Mouse (Mus musculus) limb, embryonic 12.5 days (tissue): ENCODE measurements around the gene Stim1. TPM values are rescaled to one million over a fixed set of nuclear protein-coding genes. Genes with fewer than 3 reads are reported as not detected.

ENCODE experiments used
- ATAC-seq: fragments of 200-750 bp; cut with Nextera tagmentation; 2 replicates; pipeline ENCODE4 v1.8.0; 2017; ENCODE audit warnings: low read depth, moderate TSS enrichment; ENCODE audit not compliant: insufficient number of reproducible peaks, insufficient read depth, low FRiP score, low TSS enrichment
- H3K27ac ChIP-seq: fragments of 300-500 bp; sonication (generic); 2 replicates; pipeline ENCODE4 v1.5.1; 2016; ENCODE audit warnings: mild to moderate bottlenecking, moderate library complexity
- H3K27me3 ChIP-seq: fragments of 300-500 bp; sonication (generic); 2 replicates; pipeline ENCODE4 v1.6.1; 2016; ENCODE audit warnings: mild to moderate bottlenecking, moderate library complexity
- H3K36me3 ChIP-seq: fragments of 300-500 bp; sonication (generic); 2 replicates; pipeline ENCODE4 v1.6.1; 2016; ENCODE audit warnings: mild to moderate bottlenecking, moderate library complexity
- H3K4me1 ChIP-seq: fragments of 300-500 bp; sonication (generic); replicated peaks from 2 replicates; pipeline ENCODE4 v1.6.1; 2016
- H3K4me2 ChIP-seq: fragments of 300-500 bp; sonication (generic); 2 replicates; pipeline ENCODE4 v1.6.1; 2016; ENCODE audit warnings: mild to moderate bottlenecking, moderate library complexity
- H3K4me3 ChIP-seq: fragments of 300-500 bp; sonication (generic); replicated peaks from 2 replicates; pipeline ENCODE4 v1.5.1; 2016; ENCODE audit warnings: mild to moderate bottlenecking
- H3K9ac ChIP-seq: fragments of 300-500 bp; sonication (generic); replicated peaks from 2 replicates; pipeline ENCODE4 v1.6.1; 2016; ENCODE audit warnings: mild to moderate bottlenecking, moderate library complexity
- H3K9me3 ChIP-seq: fragments of 300-500 bp; sonication (generic); 2 replicates; pipeline ENCODE4 v1.6.1; 2016; ENCODE audit warnings: mild to moderate bottlenecking, moderate library complexity
- WGBS: fragments of 180-500 bp; shearing (Covaris S2); methylation state at CpG from one replicate; pipeline ENCODE4 v1.1.7; 2016; 5-methylcytosine and 5-hydroxymethylcytosine counted together
- polyA plus RNA-seq: library from polyadenylated mRNA; unstranded; fragments of >200 nt; fragmentation: Nextera tagmentation; extraction: Ambion mirVana; gene quantifications from 2 replicates; pipeline ENCODE4 v1.2.1, GENCODE M21; 2016

Gene Stim1
- polyA plus RNA-seq, 1 experiment from 2014 or later, result 17.7 TPM

GRCm38 (mm10) chr7:102266401-102267042, 1.1 kb upstream of the Stim1 start:
- H3K4me2 ChIP-seq, result peak overlapping the region; percentile 73; the same call in 1 of the 2 replicates
- H3K4me3 ChIP-seq, result peak overlapping the region; percentile 87; the same call in 1 of the 2 replicates
- peaks cover 8% of the 10 kb centered on the region for H3K4me1 ChIP-seq
- H3K27me3 ChIP-seq, result peaks cover 8% of the 10 kb centered on the region
- no peak overlapping the region; the same call in 1 of the 2 replicates for H3K9ac ChIP-seq
- no peaks in the 10 kb centered on the region for H3K9me3 ChIP-seq
- no peak overlapping the region for H3K27ac ChIP-seq
- H3K36me3 ChIP-seq, result no peaks in the 10 kb centered on the region
- WGBS, result 47% methylated on average over 14 of the region's 14 CpGs
- ATAC-seq, result peak; percentile 4; the same call in 1 of the 2 replicates

GRCm38 (mm10) chr7:102267113-102267579, 460 bp upstream of the Stim1 start:
- WGBS, result under 1% methylated on average over 34 of the region's 34 CpGs
- Histone ChIP-seq H3K9me3 (no peaks in the 10 kb centered on the region), H3K27ac (peak overlapping the region; percentile 66; the same call in 1 of the 2 replicates), H3K9ac (peak overlapping the region; percentile 70), H3K4me2 (peak overlapping the region; percentile 73), H3K27me3 (peaks cover 8% of the 10 kb centered on the region), H3K4me3 (peak overlapping the region; percentile 87), H3K4me1 (peaks cover 8% of the 10 kb centered on the region), H3K36me3 (no peaks in the 10 kb centered on the region)
- peak; percentile 90 for ATAC-seq

- Histone ChIP-seq H3K9me3 (no peaks in the 10 kb centered on the region), H3K27ac (no peak overlapping the region), H3K9ac (peak overlapping the region; percentile 70), H3K4me3 (peak overlapping the region; percentile 87), H3K4me2 (peak overlapping the region; percentile 73), H3K36me3 (no peaks in the 10 kb centered on the region), H3K4me1 (peaks cover 8% of the 10 kb centered on the region), H3K27me3 (peaks cover 8% of the 10 kb centered on the region)
- ATAC-seq, result no peak
- WGBS, result 7% methylated on average over 12 of the region's 12 CpGs
Observed at GRCm38 (mm10) chr7:102268395-102268748, 766 bp downstream of the Stim1 start.

- Histone ChIP-seq H3K27me3 (peaks cover 8% of the 10 kb centered on the region), H3K36me3 (no peaks in the 10 kb centered on the region), H3K4me3 (no peak overlapping the region), H3K4me1 (peaks cover 8% of the 10 kb centered on the region), H3K9ac (no peak overlapping the region), H3K4me2 (no peak overlapping the region), H3K27ac (no peak overlapping the region), H3K9me3 (no peaks in the 10 kb centered on the region)
- no peak for ATAC-seq
- 92% methylated on average over 3 of the region's 3 CpGs for WGBS
Observed at GRCm38 (mm10) chr7:102272422-102272948, 4.9 kb downstream of the Stim1 start.

GRCm38 (mm10) chr7:102281403-102281802, 13.8 kb downstream of the Stim1 start:
- Histone ChIP-seq H3K4me1 (no peaks in the 10 kb centered on the region), H3K9ac (no peak overlapping the region), H3K4me3 (no peak overlapping the region), H3K36me3 (no peaks in the 10 kb centered on the region), H3K9me3 (no peaks in the 10 kb centered on the region), H3K4me2 (no peak overlapping the region), H3K27ac (no peak overlapping the region), H3K27me3 (no peaks in the 10 kb centered on the region)
- no peak for ATAC-seq
- WGBS, result 85% methylated on average over 1 of the region's 1 CpGs

GRCm38 (mm10) chr7:102282261-102282660, 14.7 kb downstream of the Stim1 start:
- 79% methylated on average over 5 of the region's 5 CpGs for WGBS
- no peak for ATAC-seq
- Histone ChIP-seq H3K4me3 (no peak overlapping the region), H3K27ac (no peak overlapping the region), H3K9me3 (no peaks in the 10 kb centered on the region), H3K9ac (no peak overlapping the region), H3K4me2 (no peak overlapping the region), H3K27me3 (no peaks in the 10 kb centered on the region), H3K36me3 (no peaks in the 10 kb centered on the region), H3K4me1 (no peaks in the 10 kb centered on the region)

- Histone ChIP-seq H3K4me2 (no peak overlapping the region), H3K9me3 (no peaks in the 10 kb centered on the region), H3K9ac (no peak overlapping the region), H3K27ac (no peak overlapping the region), H3K4me1 (peaks cover 20% of the 10 kb centered on the region), H3K4me3 (no peak overlapping the region), H3K36me3 (no peaks in the 10 kb centered on the region), H3K27me3 (no peaks in the 10 kb centered on the region)
- no peak for ATAC-seq
- WGBS, result 75% methylated on average over 6 of the region's 6 CpGs
Observed at GRCm38 (mm10) chr7:102289466-102289865, 21.9 kb downstream of the Stim1 start.

GRCm38 (mm10) chr7:102292228-102292627, 24.6 kb downstream of the Stim1 start:
- Histone ChIP-seq H3K9ac (no peak overlapping the region), H3K27me3 (no peaks in the 10 kb centered on the region), H3K27ac (no peak overlapping the region), H3K4me3 (no peak overlapping the region), H3K36me3 (no peaks in the 10 kb centered on the region), H3K4me2 (no peak overlapping the region), H3K9me3 (no peaks in the 10 kb centered on the region), H3K4me1 (peaks cover 20% of the 10 kb centered on the region)
- WGBS, result 86% methylated on average over 3 of the region's 3 CpGs
- no peak for ATAC-seq

GRCm38 (mm10) chr7:102293234-102293633, 25.6 kb downstream of the Stim1 start:
- H3K9me3 ChIP-seq, result no peaks in the 10 kb centered on the region
- H3K27ac ChIP-seq, result no peak overlapping the region
- no peak overlapping the region for H3K9ac ChIP-seq
- no peak overlapping the region for H3K4me2 ChIP-seq
- ATAC-seq, result no peak
- no peaks in the 10 kb centered on the region for H3K27me3 ChIP-seq
- H3K4me3 ChIP-seq, result no peak overlapping the region
- H3K4me1 ChIP-seq, result peaks cover 20% of the 10 kb centered on the region
- H3K36me3 ChIP-seq, result no peaks in the 10 kb centered on the region
- 9% methylated on average over 2 of the region's 2 CpGs for WGBS

- Histone ChIP-seq H3K9ac (no peak overlapping the region), H3K27ac (no peak overlapping the region), H3K4me2 (no peak overlapping the region), H3K9me3 (no peaks in the 10 kb centered on the region), H3K4me3 (no peak overlapping the region), H3K4me1 (no peaks in the 10 kb centered on the region), H3K27me3 (no peaks in the 10 kb centered on the region), H3K36me3 (no peaks in the 10 kb centered on the region)
- WGBS, result 64% methylated on average over 1 of the region's 1 CpGs
- no peak for ATAC-seq
Observed at GRCm38 (mm10) chr7:102300761-102301160, 33.2 kb downstream of the Stim1 start.

- Histone ChIP-seq H3K9ac (no peak overlapping the region), H3K27ac (no peak overlapping the region), H3K36me3 (no peaks in the 10 kb centered on the region), H3K4me2 (no peak overlapping the region), H3K9me3 (no peaks in the 10 kb centered on the region), H3K4me3 (no peak overlapping the region), H3K4me1 (no peaks in the 10 kb centered on the region), H3K27me3 (no peaks in the 10 kb centered on the region)
- ATAC-seq, result no peak
- 92% methylated on average over 4 of the region's 4 CpGs for whole genome bisulfite sequencing
Observed at GRCm38 (mm10) chr7:102302471-102302870, 34.9 kb downstream of the Stim1 start.

GRCm38 (mm10) chr7:102305596-102305995, 38.0 kb downstream of the Stim1 start:
- Histone ChIP-seq H3K27ac (no peak overlapping the region), H3K4me1 (no peaks in the 10 kb centered on the region), H3K4me2 (no peak overlapping the region), H3K27me3 (no peaks in the 10 kb centered on the region), H3K9ac (no peak overlapping the region), H3K36me3 (no peaks in the 10 kb centered on the region), H3K4me3 (no peak overlapping the region), H3K9me3 (no peaks in the 10 kb centered on the region)
- no peak for ATAC-seq
- 83% methylated on average over 2 of the region's 2 CpGs for WGBS
